Mouse (Mus musculus): Measurements from ENCODE around the gene Xlr4c. TPM values are rescaled to one million over a fixed set of nuclear protein-coding genes. Genes with fewer than 3 reads are reported as not detected.
"Not testable (repeated sequence)": the region's sequence is repeated elsewhere in the genome, so short reads cannot be mapped to it uniquely, and the experiment has no call there.

Gene Xlr4c
- 0.12 and 0.22 TPM in 2 replicates for polyA plus RNA-seq (2014; fragmentation: Nextera tagmentation; extraction: Ambion mirVana)

DNA sequence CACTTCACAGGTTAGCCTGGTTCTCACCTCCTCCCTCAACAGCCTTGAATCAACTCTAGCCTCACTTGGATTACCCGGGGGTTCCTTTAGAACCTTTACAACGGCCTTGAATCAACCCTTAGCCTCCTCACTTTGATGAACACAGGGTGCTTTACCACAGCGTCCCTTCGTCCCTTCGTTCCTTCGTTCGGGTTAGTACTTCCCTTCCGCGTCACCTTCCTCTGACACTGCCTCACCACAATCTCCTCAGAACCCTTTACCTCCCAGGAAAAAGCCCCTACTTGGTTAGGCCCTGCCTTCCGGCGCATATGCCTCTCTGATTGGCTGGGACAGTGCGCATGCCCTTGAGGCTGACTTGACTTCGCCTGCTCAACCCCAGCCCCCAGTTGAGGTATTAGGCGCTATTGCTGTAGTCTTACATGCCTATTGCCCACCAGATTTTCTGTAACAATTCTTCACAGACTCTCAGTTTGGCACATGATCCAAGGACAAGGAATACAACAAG lies at the start of gene Xlr4c:
TSS of gene Xlr4c (minus strand) at position 310 of the 505 bp plus-strand sequence.
- 87% methylated on average over 12 of the region's 14 CpGs for WGBS
- not testable (repeated sequence) for ATAC-seq (ENCODE audit: low FRiP score); H3K4me1 ChIP-seq (ENCODE audit: control insufficient read depth, insufficient read depth, low read length); H3K9ac ChIP-seq (ENCODE audit: low read length); H3K4me2 ChIP-seq; H3K4me3 ChIP-seq (ENCODE audit: low read depth, low read length); H3K27ac ChIP-seq (ENCODE audit: low read depth, low read length); H3K36me3 ChIP-seq (ENCODE audit: control insufficient read depth, insufficient read depth, low read length); H3K9me3 ChIP-seq (ENCODE audit: control insufficient read depth, low read length); H3K27me3 ChIP-seq (ENCODE audit: control insufficient read depth, insufficient read depth, low read length); DNase-seq (ENCODE audit: low spot score, missing footprints)

DNA sequence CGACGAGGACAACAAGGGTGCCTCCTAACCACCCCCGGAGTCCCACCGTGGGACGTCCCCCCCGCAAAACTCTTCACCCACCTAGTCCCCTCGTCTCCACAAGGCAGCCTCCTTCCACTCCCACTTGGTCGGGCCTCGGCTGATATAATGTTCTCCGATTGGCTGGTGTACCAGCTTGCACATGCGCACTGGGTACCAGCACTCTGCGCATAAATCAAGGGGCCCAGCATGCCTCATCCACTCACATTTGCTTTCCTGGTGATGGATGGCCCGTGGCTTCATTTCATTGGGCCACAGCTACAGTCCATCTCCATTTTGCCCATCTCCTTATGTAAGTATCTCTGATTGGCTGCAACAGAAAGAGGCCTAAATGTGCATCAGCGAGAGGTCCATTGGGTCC lies 22.3 kb upstream of the Xlr4c start, which contains the start of gene Xlr3c:
TSS of gene Xlr3c (minus strand) at position 121 of the 400 bp plus-strand sequence.
- not testable (repeated sequence) for DNase-seq (ENCODE audit: low spot score, missing footprints); ATAC-seq (ENCODE audit: low FRiP score); H3K4me3 ChIP-seq (ENCODE audit: low read depth, low read length)

DNA sequence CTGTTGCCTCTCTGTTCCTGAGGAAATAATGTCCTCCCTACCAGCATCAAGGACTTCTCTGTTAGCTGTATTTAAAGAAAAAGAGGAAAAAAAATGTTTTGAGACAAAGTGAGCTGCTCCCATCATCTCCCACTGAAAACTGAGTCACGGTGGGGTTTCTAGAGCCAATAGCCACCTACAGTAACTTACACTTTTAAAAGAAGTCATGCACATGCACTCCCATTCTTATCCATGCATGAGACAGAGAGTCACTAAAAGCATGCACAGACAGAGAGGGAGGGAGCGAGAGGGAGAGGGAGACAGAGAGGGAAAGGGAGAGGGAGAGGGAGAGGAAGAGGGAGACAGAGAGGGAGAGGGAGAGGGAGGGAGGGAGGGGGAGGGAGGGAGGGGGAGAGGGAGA lies 19.5 kb upstream of the Xlr4c start:
- H3K27me3 ChIP-seq (ENCODE audit: control insufficient read depth, insufficient read depth, low read length); H3K36me3 ChIP-seq (ENCODE audit: control insufficient read depth, insufficient read depth, low read length); H3K4me1 ChIP-seq (ENCODE audit: control insufficient read depth, insufficient read depth, low read length); H3K4me3 ChIP-seq (ENCODE audit: low read depth, low read length); DNase-seq (ENCODE audit: low spot score, missing footprints); H3K9me3 ChIP-seq (ENCODE audit: control insufficient read depth, low read length); H3K27ac ChIP-seq (ENCODE audit: low read depth, low read length); ATAC-seq (ENCODE audit: low FRiP score); H3K4me2 ChIP-seq; H3K9ac ChIP-seq (ENCODE audit: low read length): not testable (repeated sequence)
- whole genome bisulfite sequencing: 87% methylated on average over 1 of the region's 2 CpGs

More for the DNA sequence above, 22.3 kb upstream of the Xlr4c start, which contains the start of gene Xlr3c:
- not testable (repeated sequence) for H3K9me3 ChIP-seq (ENCODE audit: control insufficient read depth, low read length); H3K4me1 ChIP-seq (ENCODE audit: control insufficient read depth, insufficient read depth, low read length); H3K36me3 ChIP-seq (ENCODE audit: control insufficient read depth, insufficient read depth, low read length); H3K9ac ChIP-seq (ENCODE audit: low read length); H3K27ac ChIP-seq (ENCODE audit: low read depth, low read length); H3K27me3 ChIP-seq (ENCODE audit: control insufficient read depth, insufficient read depth, low read length); H3K4me2 ChIP-seq
- 91% methylated on average over 14 of the region's 14 CpGs for WGBS

DNA sequence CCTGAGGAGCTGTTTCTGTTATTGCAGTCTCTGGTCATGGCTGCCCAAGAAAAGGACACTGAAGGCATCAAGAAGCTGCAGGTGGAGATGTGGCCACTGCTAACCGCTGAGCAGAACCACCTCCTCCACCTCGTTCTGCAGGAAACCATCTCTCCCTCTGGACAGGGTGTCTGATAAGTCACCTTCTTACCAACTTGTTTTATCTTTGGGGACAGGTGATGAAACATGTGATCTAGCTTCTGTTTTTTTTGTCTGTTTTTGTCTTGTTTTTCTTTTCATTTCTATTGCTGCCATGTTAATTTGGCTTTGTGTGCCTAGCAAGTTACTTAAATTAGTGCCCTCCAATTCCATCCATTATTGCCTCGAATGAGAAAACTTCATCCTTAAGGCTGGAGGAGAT lies 13.6 kb downstream of the Xlr4c start:
- Histone ChIP-seq H3K4me3 (ENCODE audit: low read depth, low read length) (peak overlapping the region; percentile 67), H3K36me3 (ENCODE audit: control insufficient read depth, insufficient read depth, low read length) (no peaks in the 10 kb centered on the region), H3K27me3 (ENCODE audit: control insufficient read depth, insufficient read depth, low read length) (no peaks in the 10 kb centered on the region), H3K9me3 (ENCODE audit: control insufficient read depth, low read length) (no peaks in the 10 kb centered on the region), H3K9ac (ENCODE audit: low read length) (peak overlapping the region; percentile 74; the same call in 1 of the 2 replicates), H3K27ac (ENCODE audit: low read depth, low read length) (no peak overlapping the region), H3K4me1 (ENCODE audit: control insufficient read depth, insufficient read depth, low read length) (no peaks in the 10 kb centered on the region), H3K4me2 (peak overlapping the region; percentile 78)
- ATAC-seq (ENCODE audit: low FRiP score) (no peak), DNase-seq (ENCODE audit: low spot score, missing footprints) (peak; percentile 80)
- WGBS: 40% methylated on average over 3 of the region's 3 CpGs

DNA sequence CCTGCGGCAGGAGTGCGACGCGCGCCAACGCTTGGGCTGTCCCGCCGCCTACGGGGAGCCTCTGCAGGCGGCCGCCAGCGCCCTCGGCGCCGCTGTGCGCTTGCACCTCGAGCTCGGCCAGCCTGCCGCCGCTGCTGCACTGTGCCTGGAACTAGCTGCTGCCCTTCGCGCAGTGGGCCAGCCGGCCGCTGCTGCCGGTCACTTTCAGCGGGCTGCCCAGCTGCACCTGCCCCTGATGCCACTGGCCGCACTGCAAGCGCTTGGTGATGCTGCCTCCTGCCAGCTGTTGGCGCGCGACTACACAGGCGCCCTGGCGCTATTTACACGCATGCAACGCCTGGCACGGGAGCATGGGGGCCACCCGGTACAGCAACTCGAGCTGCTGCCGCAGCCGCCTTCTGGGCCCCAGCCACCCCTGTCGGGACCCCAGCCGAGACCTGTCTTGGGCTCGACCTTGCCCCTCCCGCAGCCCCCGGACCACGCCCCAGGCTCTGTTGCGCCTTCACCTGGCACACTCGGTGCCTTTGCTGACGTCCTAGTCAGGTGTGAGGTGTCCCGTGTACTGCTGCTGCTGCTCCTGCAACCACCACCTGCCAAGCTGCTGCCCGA lies 14.2 kb downstream of the Xlr4c start:
- Histone ChIP-seq H3K4me3 (ENCODE audit: low read depth, low read length) (peak overlapping the region; percentile 67), H3K9me3 (ENCODE audit: control insufficient read depth, low read length) (no peaks in the 10 kb centered on the region), H3K9ac (ENCODE audit: low read length) (peak overlapping the region; percentile 74), H3K27ac (ENCODE audit: low read depth, low read length) (peak overlapping the region; percentile 83), H3K27me3 (ENCODE audit: control insufficient read depth, insufficient read depth, low read length) (no peaks in the 10 kb centered on the region), H3K4me2 (peak overlapping the region; percentile 78), H3K4me1 (ENCODE audit: control insufficient read depth, insufficient read depth, low read length) (no peaks in the 10 kb centered on the region), H3K36me3 (ENCODE audit: control insufficient read depth, insufficient read depth, low read length) (no peaks in the 10 kb centered on the region)
- ATAC-seq (ENCODE audit: low FRiP score) (peak; percentile 58), DNase-seq (ENCODE audit: low spot score, missing footprints) (no peak)
- 15% methylated on average over 49 of the region's 51 CpGs for WGBS

DNA sequence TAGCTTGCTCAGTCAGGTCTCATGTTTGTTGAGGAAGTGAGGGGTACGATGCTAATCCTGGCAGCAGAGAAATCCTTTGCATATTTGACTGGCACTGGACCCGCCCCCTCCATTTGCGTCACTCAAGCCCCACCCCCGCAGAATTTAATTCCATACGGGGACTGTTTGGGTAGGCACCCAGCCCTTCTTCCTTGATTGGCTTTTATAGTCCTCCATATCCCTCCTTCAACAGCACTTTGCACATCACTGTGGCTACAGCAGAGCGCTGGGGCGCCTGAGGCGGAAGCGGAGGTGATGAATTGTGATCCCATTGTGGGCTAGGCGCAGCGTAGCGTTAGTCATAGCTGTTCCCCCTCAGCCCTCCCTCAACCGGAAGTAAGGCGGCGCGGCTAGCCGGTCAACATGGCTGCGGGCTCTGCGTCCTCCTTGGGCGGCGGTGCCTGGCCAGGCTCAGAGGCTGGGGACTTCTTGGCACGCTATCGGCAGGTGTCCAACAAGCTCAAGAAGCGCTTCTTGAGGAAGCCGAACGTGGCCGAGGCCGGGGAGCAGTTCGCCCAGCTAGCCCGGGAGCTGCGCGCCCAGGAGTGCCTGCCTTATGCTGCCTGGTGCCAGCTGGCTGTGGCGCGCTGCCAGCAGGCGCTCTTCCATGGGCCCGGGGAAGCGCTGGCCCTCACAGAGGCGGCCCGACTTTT lies 14.9 kb downstream of the Xlr4c start, which contains the start of gene F8a:
TSS of gene F8a (plus strand) at position 378 of the 692 bp plus-strand sequence.
- peak; percentile 96 for ATAC-seq (ENCODE audit: low FRiP score)
- H3K27me3 ChIP-seq (ENCODE audit: control insufficient read depth, insufficient read depth, low read length): no peaks in the 10 kb centered on the region
- H3K9ac ChIP-seq (ENCODE audit: low read length): peak within 1 kb of the TSS; percentile 74
- H3K4me3 ChIP-seq (ENCODE audit: low read depth, low read length): peak within 1 kb of the TSS; percentile 67
- H3K36me3 ChIP-seq (ENCODE audit: control insufficient read depth, insufficient read depth, low read length): no peaks in the 10 kb centered on the region
- no peaks in the 10 kb centered on the region for H3K4me1 ChIP-seq (ENCODE audit: control insufficient read depth, insufficient read depth, low read length)
- no peaks in the 10 kb centered on the region for H3K9me3 ChIP-seq (ENCODE audit: control insufficient read depth, low read length)
- peak; percentile 94 for DNase-seq (ENCODE audit: low spot score, missing footprints)
- peak within 1 kb of the TSS; percentile 78 for H3K4me2 ChIP-seq
- WGBS: 19% methylated on average over 37 of the region's 39 CpGs
- peak within 1 kb of the TSS; percentile 83 for H3K27ac ChIP-seq (ENCODE audit: low read depth, low read length)

DNA sequence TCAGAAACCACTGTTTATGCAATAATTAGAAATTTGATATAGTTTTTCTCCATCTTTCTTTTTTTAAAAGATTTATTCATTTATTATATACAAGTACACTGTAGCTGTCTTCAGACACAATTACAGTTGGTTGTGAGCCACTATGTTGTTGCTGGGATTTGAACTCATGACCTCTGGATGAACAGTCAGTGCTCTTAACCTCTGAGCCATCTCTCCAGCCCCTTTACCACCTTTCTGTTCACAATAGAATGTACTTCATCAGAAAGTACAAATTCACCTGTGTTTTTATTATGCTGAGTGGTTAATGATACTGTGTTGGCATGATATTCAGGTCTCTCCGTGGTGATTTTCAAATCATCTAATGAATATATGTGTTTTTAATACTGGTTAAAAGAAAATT lies 17.6 kb downstream of the Xlr4c start:
- Histone ChIP-seq H3K4me3 (ENCODE audit: low read depth, low read length) (no peak overlapping the region), H3K9me3 (ENCODE audit: control insufficient read depth, low read length) (no peaks in the 10 kb centered on the region), H3K27me3 (ENCODE audit: control insufficient read depth, insufficient read depth, low read length) (no peaks in the 10 kb centered on the region), H3K27ac (ENCODE audit: low read depth, low read length) (no peak overlapping the region), H3K36me3 (ENCODE audit: control insufficient read depth, insufficient read depth, low read length) (no peaks in the 10 kb centered on the region), H3K4me2 (no peak overlapping the region), H3K9ac (ENCODE audit: low read length) (no peak overlapping the region), H3K4me1 (ENCODE audit: control insufficient read depth, insufficient read depth, low read length) (no peaks in the 10 kb centered on the region)
- ATAC-seq (ENCODE audit: low FRiP score) (no peak), DNase-seq (ENCODE audit: low spot score, missing footprints) (no peak)
- WGBS: 54% methylated on average over 1 of the region's 1 CpGs

DNA sequence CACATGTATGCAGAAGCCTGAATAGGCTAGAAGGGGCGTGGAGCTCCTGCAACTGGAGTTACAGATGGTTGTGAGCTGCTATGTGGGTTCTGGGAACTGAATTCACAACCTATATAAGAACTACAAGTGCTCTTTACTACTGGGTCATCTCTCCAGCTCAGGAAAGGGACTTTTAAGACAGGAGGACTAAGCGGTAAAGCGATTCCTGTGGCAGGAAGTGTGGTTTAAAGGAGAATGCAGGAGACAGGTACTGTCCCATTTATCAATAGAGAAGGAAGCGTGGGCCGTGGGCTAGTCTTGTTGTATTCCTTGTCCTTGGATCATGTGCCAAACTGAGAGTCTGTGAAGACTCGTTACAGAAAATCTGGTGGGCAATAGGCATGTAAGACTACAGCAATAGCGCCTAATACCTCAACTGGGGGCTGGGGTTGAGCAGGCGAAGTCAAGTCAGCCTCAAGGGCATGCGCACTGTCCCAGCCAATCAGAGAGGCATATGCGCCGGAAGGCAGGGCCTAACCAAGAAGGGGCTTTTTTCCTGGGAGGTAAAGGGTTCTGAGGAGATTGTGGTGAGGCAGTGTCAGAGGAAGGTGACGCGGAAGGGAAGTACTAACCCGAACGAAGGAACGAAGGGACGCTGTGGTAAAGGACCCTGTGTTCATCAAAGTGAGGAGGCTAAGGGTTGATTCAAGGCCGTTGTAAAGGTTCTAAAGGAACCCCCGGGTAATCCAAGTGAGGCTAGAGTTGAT lies 28.9 kb downstream of the Xlr4c start, which contains the start of gene Xlr4b:
TSS of gene Xlr4b (plus strand) at position 515 of the 746 bp plus-strand sequence.
- not testable (repeated sequence) for H3K27ac ChIP-seq (ENCODE audit: low read depth, low read length); H3K4me2 ChIP-seq; H3K4me3 ChIP-seq (ENCODE audit: low read depth, low read length); H3K9ac ChIP-seq (ENCODE audit: low read length); H3K4me1 ChIP-seq (ENCODE audit: control insufficient read depth, insufficient read depth, low read length); H3K9me3 ChIP-seq (ENCODE audit: control insufficient read depth, low read length); H3K36me3 ChIP-seq (ENCODE audit: control insufficient read depth, insufficient read depth, low read length); DNase-seq (ENCODE audit: low spot score, missing footprints); H3K27me3 ChIP-seq (ENCODE audit: control insufficient read depth, insufficient read depth, low read length); ATAC-seq (ENCODE audit: low FRiP score)
- WGBS: 81% methylated on average over 11 of the region's 19 CpGs

Measured in midbrain, embryonic 11.5 days (tissue).